Mouse (Mus musculus) lung, postnatal 0 days (tissue): ENCODE results near the gene Meox1. TPM values are rescaled to one million over a fixed set of nuclear protein-coding genes. Genes with fewer than 3 reads are reported as not detected.

Experiments used
- ATAC-seq: fragments of 200-750 bp; cut with Nextera tagmentation; 2 replicates; pipeline ENCODE4 v1.8.0; 2017; ENCODE audit warnings: moderate library complexity
- DNase-seq: peaks from one replicate; pipeline ENCODE4 v3.0.0-alpha.2; 2016; ENCODE audit warnings: low spot score
- H3K27ac ChIP-seq: fragments of 300-500 bp; sonication (generic); 2 replicates; pipeline ENCODE4 v1.5.1; 2014; ENCODE audit warnings: antibody characterized with exemption, mild to moderate bottlenecking, low read length, mixed read lengths
- H3K27me3 ChIP-seq: fragments of 300-500 bp; sonication (generic); replicated peaks from 2 replicates; pipeline ENCODE4 v1.6.1; 2014; ENCODE audit warnings: low read length, mixed read lengths; ENCODE audit not compliant: insufficient read depth
- H3K36me3 ChIP-seq: fragments of 300-500 bp; sonication (generic); 2 replicates; pipeline ENCODE4 v1.6.1; 2014; ENCODE audit warnings: low read length, mixed read lengths; ENCODE audit not compliant: insufficient read depth
- H3K4me1 ChIP-seq: fragments of 300-500 bp; sonication (generic); 2 replicates; pipeline ENCODE4 v1.6.1; 2014; ENCODE audit warnings: antibody characterized with exemption, low read depth, low read length, mixed read lengths; ENCODE audit not compliant: insufficient read depth
- H3K4me2 ChIP-seq: fragments of 300-500 bp; sonication (generic); replicated peaks from 2 replicates; pipeline ENCODE4 v1.6.1; 2014; ENCODE audit warnings: low read depth, mild to moderate bottlenecking, low read length, moderate library complexity, mixed read lengths
- H3K4me3 ChIP-seq: fragments of 300-500 bp; sonication (generic); 2 replicates; pipeline ENCODE4 v1.5.1; 2014; ENCODE audit warnings: low read depth, low read length
- H3K9ac ChIP-seq: fragments of 300-500 bp; sonication (generic); replicated peaks from 2 replicates; pipeline ENCODE4 v1.6.1; 2014; ENCODE audit warnings: low read depth, mild to moderate bottlenecking
- H3K9me3 ChIP-seq: fragments of 300-500 bp; sonication (generic); 2 replicates; pipeline ENCODE4 v1.6.1; 2016; ENCODE audit warnings: low read length, mixed read lengths
- CTCF ChIP-seq: IDR thresholded peaks from 2 replicates; pipeline ENCODE4 v1.5.1; 2016; ENCODE audit warnings: antibody characterized with exemption, mild to moderate bottlenecking
- EP300 ChIP-seq: IDR thresholded peaks from 2 replicates; pipeline ENCODE4 v1.6.1; 2016; ENCODE audit warnings: antibody characterized with exemption, mild to moderate bottlenecking, control low read depth
- WGBS: fragments of 180-500 bp; shearing (Covaris S2); extraction: QIAGEN DNeasy Blood & Tissue Kit; methylation state at CpG from one replicate; pipeline ENCODE4 v1.1.7; 2014; 5-methylcytosine and 5-hydroxymethylcytosine counted together
- polyA plus RNA-seq: library from polyadenylated mRNA; unstranded; fragments of >200 nt; fragmentation: Nextera tagmentation; extraction: Ambion mirVana; gene quantifications from 2 replicates; pipeline ENCODE4 v1.2.1, GENCODE M21; 2015

Meox1 gene
- polyA plus RNA-seq, 1 experiment from 2014 or later: 8.1 TPM

DNA sequence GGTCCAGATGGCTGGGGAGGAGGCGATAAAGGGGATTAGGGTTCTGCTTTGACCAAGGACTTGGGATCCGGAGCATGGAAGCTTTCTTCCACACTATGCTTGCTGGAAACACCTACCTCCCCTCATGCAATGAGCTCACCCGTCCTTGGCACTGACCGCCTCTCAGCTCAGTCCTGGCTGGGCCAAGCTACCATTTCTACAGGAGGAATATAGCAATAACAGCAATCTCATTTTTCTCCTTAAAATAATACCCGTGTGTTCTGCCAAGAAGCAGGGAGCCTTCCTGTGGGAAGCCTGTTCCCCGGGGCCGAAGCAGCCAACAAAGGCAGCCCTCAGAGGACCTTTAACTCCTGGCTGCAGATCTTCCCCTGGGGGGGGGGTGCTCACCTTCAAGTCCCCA, 43.1 kb downstream of the Meox1 start:
- Histone ChIP-seq H3K9ac (no peak overlapping the region), H3K36me3 (no peaks in the 10 kb centered on the region), H3K27ac (no peak overlapping the region), H3K4me2 (no peak overlapping the region), H3K4me1 (no peaks in the 10 kb centered on the region), H3K27me3 (no peaks in the 10 kb centered on the region), H3K9me3 (no peaks in the 10 kb centered on the region), H3K4me3 (no peak overlapping the region)
- WGBS: 55% methylated on average over 7 of the region's 7 CpGs
- DNase-seq: peak; percentile 18
- TF ChIP-seq CTCF (no peak), EP300 (no peak)
- no peak for ATAC-seq

DNA sequence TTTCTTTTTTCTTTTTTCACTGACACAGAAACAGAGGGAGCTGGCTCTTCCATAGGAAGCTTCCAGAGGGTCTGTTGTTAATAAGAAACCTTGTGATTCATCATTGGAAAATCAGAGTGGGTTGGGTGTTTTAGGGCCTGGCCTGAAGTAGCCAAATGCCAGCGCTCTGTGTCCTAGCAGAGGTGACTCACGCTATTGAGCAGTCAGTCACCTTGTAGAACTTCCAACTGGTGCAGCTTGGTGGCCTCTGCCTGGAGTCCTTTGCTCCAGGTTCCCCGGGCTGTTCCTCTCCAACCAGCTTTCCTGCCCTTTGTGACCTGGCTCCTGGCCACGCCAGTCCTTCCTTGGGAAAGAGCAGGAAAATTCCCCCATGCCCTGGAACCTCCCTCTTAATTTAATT, 44.9 kb downstream of the Meox1 start:
- TF ChIP-seq EP300 (no peak), CTCF (no peak)
- Histone ChIP-seq H3K27me3 (no peaks in the 10 kb centered on the region), H3K4me3 (no peak overlapping the region), H3K36me3 (no peaks in the 10 kb centered on the region), H3K9me3 (no peaks in the 10 kb centered on the region), H3K9ac (no peak overlapping the region), H3K4me2 (no peak overlapping the region), H3K27ac (no peak overlapping the region), H3K4me1 (no peaks in the 10 kb centered on the region)
- DNase-seq (no peak), ATAC-seq (no peak)
- 74% methylated on average over 4 of the region's 4 CpGs for WGBS

DNA sequence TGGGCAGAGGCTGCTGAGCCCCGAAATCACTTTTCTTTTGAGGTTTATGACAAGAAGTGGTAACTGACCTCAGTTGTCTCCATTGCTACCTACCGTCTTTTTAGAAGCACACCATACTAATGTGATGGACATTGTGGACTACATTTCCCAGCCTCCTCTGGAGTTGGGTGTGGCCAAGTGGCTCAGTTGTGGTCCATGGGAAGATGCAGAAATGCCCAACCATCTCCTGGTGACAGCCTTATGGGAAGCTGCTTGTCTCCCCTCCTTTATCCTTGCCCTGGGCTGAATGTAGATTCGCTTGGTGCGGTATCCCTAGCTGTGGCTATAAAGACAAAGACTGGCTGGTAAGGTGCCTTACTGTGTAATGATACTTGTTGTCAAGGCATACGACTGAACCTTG, 46.7 kb downstream of the Meox1 start:
- no peaks in the 10 kb centered on the region for H3K4me1 ChIP-seq
- TF ChIP-seq EP300 (no peak), CTCF (no peak)
- H3K27me3 ChIP-seq: no peaks in the 10 kb centered on the region
- H3K9ac ChIP-seq: no peak overlapping the region
- DNase-seq: no peak
- ATAC-seq: no peak
- no peaks in the 10 kb centered on the region for H3K36me3 ChIP-seq
- no peak overlapping the region for H3K4me3 ChIP-seq
- WGBS: 87% methylated on average over 5 of the region's 5 CpGs
- no peak overlapping the region for H3K4me2 ChIP-seq
- H3K27ac ChIP-seq: no peak overlapping the region
- no peaks in the 10 kb centered on the region for H3K9me3 ChIP-seq

DNA sequence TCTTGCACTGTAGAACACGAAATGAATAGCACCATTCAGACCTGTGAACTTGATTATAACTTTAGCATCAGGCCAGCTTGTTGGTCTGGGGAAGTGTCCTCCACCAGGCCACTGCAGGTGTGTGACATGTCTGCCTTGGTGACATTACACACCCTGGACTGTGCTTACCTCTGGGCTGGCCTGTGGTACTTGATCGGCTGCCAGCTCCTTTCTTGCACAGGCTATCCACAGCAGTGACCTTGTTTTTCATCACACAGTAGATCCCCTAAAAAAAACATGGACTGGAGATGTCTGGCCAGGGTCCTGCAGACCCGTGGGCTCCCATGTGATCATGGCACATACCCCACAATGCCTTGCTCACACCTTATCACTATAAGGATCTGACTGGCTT, 51.4 kb downstream of the Meox1 start:
- TF ChIP-seq EP300: no peak
- no peak for TF ChIP-seq CTCF
- WGBS: 66% methylated on average over 3 of the region's 3 CpGs
- Histone ChIP-seq H3K27me3 (no peaks in the 10 kb centered on the region), H3K27ac (0 out of 2 replicates have a peak overlapping the region, but pooled peaks have one; percentile 1), H3K4me3 (no peak overlapping the region), H3K4me2 (no peak overlapping the region), H3K9me3 (peaks cover 3% of the 10 kb centered on the region; the same call in 1 of the 2 replicates), H3K4me1 (no peaks in the 10 kb centered on the region), H3K36me3 (no peaks in the 10 kb centered on the region), H3K9ac (no peak overlapping the region)
- no peak for DNase-seq
- no peak for ATAC-seq

DNA sequence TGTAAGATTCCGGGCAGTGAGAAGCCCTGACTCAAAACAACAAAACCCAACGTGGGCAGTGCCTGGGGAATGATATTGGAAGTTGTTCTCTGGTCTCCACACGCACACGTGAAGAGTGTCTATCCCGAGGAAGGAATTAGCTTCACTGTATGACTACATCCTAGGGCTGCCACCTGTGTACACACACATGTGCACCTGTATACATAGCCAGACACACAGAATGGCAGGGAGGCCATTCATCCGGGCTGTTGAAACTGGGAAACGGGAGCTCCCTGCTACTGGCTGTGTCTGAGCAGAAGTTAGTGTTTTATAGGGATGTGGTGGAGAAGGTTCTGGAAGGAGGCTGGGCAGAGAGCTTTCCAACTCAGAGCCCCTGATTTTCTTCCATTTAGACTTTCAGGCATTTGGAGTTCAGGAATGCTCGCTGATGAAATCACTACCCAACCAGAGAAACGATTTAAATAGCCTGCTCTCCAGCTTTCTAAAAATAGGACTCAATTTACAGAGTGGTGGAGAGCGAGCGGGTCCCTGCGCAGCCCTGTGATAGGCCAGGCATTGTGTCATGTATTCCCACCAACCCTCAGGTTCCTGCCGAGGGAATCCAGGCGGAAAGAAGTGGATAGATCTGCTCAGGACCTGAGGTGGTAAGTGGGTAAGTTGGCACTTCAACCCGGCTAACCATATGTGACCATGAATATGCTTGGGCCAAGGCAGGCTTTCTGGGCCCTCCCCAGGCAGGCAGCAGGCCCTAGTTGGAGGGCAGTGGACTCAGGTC, 52.0 kb downstream of the Meox1 start:
- 43% methylated on average over 15 of the region's 15 CpGs for WGBS
- ATAC-seq (peak; percentile 82), DNase-seq (peak; percentile 79)
- 0 out of 2 replicates have a peak overlapping the region, but pooled peaks have one; percentile 1 for H3K27ac ChIP-seq
- no peak overlapping the region for H3K9ac ChIP-seq
- H3K27me3 ChIP-seq: no peaks in the 10 kb centered on the region
- H3K4me2 ChIP-seq: no peak overlapping the region
- TF ChIP-seq EP300 (no peak), CTCF (no peak)
- H3K36me3 ChIP-seq: no peaks in the 10 kb centered on the region
- H3K4me3 ChIP-seq: no peak overlapping the region
- peaks cover 3% of the 10 kb centered on the region; the same call in 1 of the 2 replicates for H3K9me3 ChIP-seq
- H3K4me1 ChIP-seq: no peaks in the 10 kb centered on the region

DNA sequence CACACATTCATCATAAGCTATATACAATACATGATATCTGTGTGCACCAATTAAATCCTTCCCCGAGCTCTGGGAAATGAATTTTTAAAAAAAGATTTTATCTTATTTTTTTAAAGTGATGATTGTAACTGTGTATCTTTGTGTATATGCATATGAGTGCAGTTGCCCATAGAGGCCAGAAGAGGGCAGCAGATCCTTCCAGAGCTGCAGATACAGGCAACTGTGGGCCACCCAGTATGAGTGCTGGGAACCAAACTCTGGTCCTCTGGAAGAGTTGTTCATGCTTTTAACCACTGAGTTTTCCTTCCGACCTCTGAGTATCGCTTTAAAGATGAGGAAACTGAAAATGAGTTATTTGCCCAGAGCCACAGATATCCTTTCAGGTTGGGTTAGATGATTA, 53.8 kb downstream of the Meox1 start:
- Histone ChIP-seq H3K4me2 (no peak overlapping the region), H3K27ac (no peak overlapping the region), H3K4me1 (no peaks in the 10 kb centered on the region), H3K9ac (no peak overlapping the region), H3K4me3 (no peak overlapping the region), H3K36me3 (no peaks in the 10 kb centered on the region), H3K27me3 (no peaks in the 10 kb centered on the region), H3K9me3 (peaks cover 3% of the 10 kb centered on the region; the same call in 1 of the 2 replicates)
- TF ChIP-seq CTCF (peak; percentile 43), EP300 (no peak)
- ATAC-seq: no peak
- DNase-seq: no peak
- WGBS: 94% methylated on average over 3 of the region's 3 CpGs
